Comparison of ENCODE assay signal across 12 mouse cellular contexts in genomic region chr11:100168071-100168470, GRCm38 (mm10). TPM values are rescaled to one million over a fixed set of nuclear protein-coding genes. Genes with fewer than 3 reads are reported as not detected.
DNase-seq lines count a peak whose midpoint lies in the region; ATAC-seq and TF ChIP-seq lines count a peak whose summit lies in the region.
"Had no signal": no experiment of that assay in that cellular context is flagged by ENCODE, and none has a peak within 500 bp of the region (broad histone marks: within the 10 kb centered on the region; RNA-seq: fewer than 3 reads in every experiment).

No protein-coding gene starts in this region.

- peak; percentile 61 for DNase-seq in kidney, postnatal 10 days
- DNase-seq in kidney, adult 2 months, result no peak
- DNase-seq in lung, adult 2 months, result peak; percentile 53
- DNase-seq in urinary bladder, adult 18-20 months (ENCODE audit: low spot score in 2 of 2), result peak; percentile 75 to 88
- no peak for DNase-seq in spleen, adult 18-20 months
- no peak for DNase-seq in MN1 (ENCODE audit: low spot score)

- peaks cover 8% of the 10 kb centered on the region for H3K4me1 ChIP-seq in kidney, adult 2 months (ENCODE audit: control insufficient read depth, insufficient read depth, low read length)
- H3K4me1 ChIP-seq in heart, embryonic 14.5 days (ENCODE audit: control insufficient read depth in 2 of 2, insufficient read depth in 2 of 2, low read length in 2 of 2), result peaks cover 15 to 21% of the 10 kb centered on the region in 2 experiments
- no peaks in the 10 kb centered on the region; the same call in 1 of the 2 replicates for H3K4me1 ChIP-seq in lung, adult 2 months (ENCODE audit: control insufficient read depth, insufficient read depth, low read length)

- no peak overlapping the region for H3K9ac ChIP-seq in heart, embryonic 14.5 days (ENCODE audit: low read length)
- H3K9ac ChIP-seq: hindbrain, embryonic 14.5 days; limb, embryonic 13.5 days had no signal

- ATAC-seq in heart, embryonic 14.5 days (ENCODE audit: insufficient number of reproducible peaks, insufficient read depth, low FRiP score, low read depth), result peak; percentile 44; the same call in 1 of the 2 replicates
- no peak for ATAC-seq in megakaryocyte, adult 5-6 weeks (ENCODE audit: poor library complexity, severe bottlenecking)

- no peak overlapping the region for H3K4me2 ChIP-seq in heart, embryonic 14.5 days (ENCODE audit: low read length)
- H3K4me2 ChIP-seq: hindbrain, embryonic 14.5 days; limb, embryonic 13.5 days had no signal

- no peak for TF ChIP-seq CTCF in kidney, adult 2 months (conservative IDR thresholded peaks at IDR 0.05; ENCODE audit: insufficient read depth, insufficient read length, low read depth, low read length)
- TF ChIP-seq CTCF in lung, adult 2 months (IDR thresholded peaks at IDR 0.05; ENCODE audit: insufficient read depth, low read length), result no peak

- no peak overlapping the region for H3K4me3 ChIP-seq in kidney, adult 2 months (ENCODE audit: insufficient read depth, low read depth, low read length)
- no peak overlapping the region for H3K4me3 ChIP-seq in heart, embryonic 14.5 days (ENCODE audit: control insufficient read depth in 1 of 2, insufficient read depth in 1 of 2, low read depth in 1 of 2, low read length in 2 of 2)
- H3K4me3 ChIP-seq in lung, adult 2 months (replicated peaks; ENCODE audit: extremely low read depth, low read depth, low read length), result no peak overlapping the region
- H3K4me3 ChIP-seq: limb, embryonic 13.5 days had no signal

- WGBS in kidney, adult 2 months, result 65% methylated on average over 8 of the region's 8 CpGs
- WGBS in heart, embryonic 14.5 days, result 61% methylated on average over 8 of the region's 8 CpGs
- 47% methylated on average over 8 of the region's 8 CpGs for WGBS in lung, adult 2 months

- no peaks in the 10 kb centered on the region for H3K9me3 ChIP-seq in heart, embryonic 14.5 days (ENCODE audit: control insufficient read depth, low read length)
- H3K9me3 ChIP-seq: limb, embryonic 13.5 days had no signal

- no peak for TF ChIP-seq POLR2A in kidney, adult 2 months (IDR thresholded peaks at IDR 0.05; ENCODE audit: low read depth, low read length)
- TF ChIP-seq POLR2A in lung, adult 2 months (IDR thresholded peaks at IDR 0.05; ENCODE audit: borderline replicate concordance, extremely low read depth, low read depth, low read length), result no peak

- no peak overlapping the region for H3K27ac ChIP-seq in kidney, adult 2 months (ENCODE audit: insufficient read depth, low read depth, low read length)
- no peak overlapping the region for H3K27ac ChIP-seq in heart, embryonic 14.5 days (replicated peaks in 1 of 2; ENCODE audit: control insufficient read depth in 1 of 2, insufficient read depth in 1 of 2, low read depth in 2 of 2, low read length in 2 of 2)
- H3K27ac ChIP-seq: hindbrain, embryonic 14.5 days; limb, embryonic 13.5 days had no signal

- H3K27me3 ChIP-seq in kidney, adult 2 months (replicated peaks; ENCODE audit: control insufficient read depth, insufficient read depth, low read length), result no peaks in the 10 kb centered on the region
- no peaks in the 10 kb centered on the region for H3K27me3 ChIP-seq in heart, embryonic 14.5 days (ENCODE audit: control insufficient read depth, insufficient read depth, low read length)
- H3K27me3 ChIP-seq: limb, embryonic 13.5 days had no signal

- no peaks in the 10 kb centered on the region for H3K36me3 ChIP-seq in kidney, adult 2 months (ENCODE audit: control insufficient read depth, insufficient read depth, low read length)
- no peaks in the 10 kb centered on the region for H3K36me3 ChIP-seq in heart, embryonic 14.5 days (ENCODE audit: control insufficient read depth, insufficient read depth, low read length)
- H3K36me3 ChIP-seq: limb, embryonic 13.5 days had no signal

RNA-seq across cellular contexts. Expression of gene Krt19, which starts 19.6 kb away (rescaled TPM):
- 13.0 and 20.1 TPM in 2 replicates for polyA plus RNA-seq in kidney, adult 2 months (2012; rRNA removed)
- polyA plus RNA-seq in heart, embryonic 14.5 days (2014; fragmentation: Nextera tagmentation; extraction: Ambion mirVana), result 30.7 and 35.0 TPM in 2 replicates
- 275 and 280 TPM in 2 replicates for polyA plus RNA-seq in lung, adult 2 months (2012; rRNA removed)
- total RNA-seq in megakaryocyte, adult 5-6 weeks (2015), result not detected in 2 replicates
- not detected in 2 replicates for total RNA-seq in megakaryocyte, adult 5-6 weeks (2017)

RNA-seq across cellular contexts. Expression of gene Krt9, which starts 25.0 kb away (rescaled TPM):
- not detected in 2 replicates for polyA plus RNA-seq in kidney, adult 2 months (2012; rRNA removed)
- polyA plus RNA-seq in heart, embryonic 14.5 days (2014; fragmentation: Nextera tagmentation; extraction: Ambion mirVana), result not detected in 2 replicates
- polyA plus RNA-seq in lung, adult 2 months (2012; rRNA removed), result not detected in 2 replicates
- not detected in 2 replicates for total RNA-seq in megakaryocyte, adult 5-6 weeks (2015)
- 0.04 TPM in 1 of 2 replicates, not detected in the other for total RNA-seq in megakaryocyte, adult 5-6 weeks (2017)
- polyA plus RNA-seq: embryonic facial prominence, embryonic 11.5 days; hindbrain, embryonic 14.5 days; limb, embryonic 13.5 days; spleen, adult 2 months had no signal

RNA-seq across cellular contexts. Expression of gene Krt15, which starts 32.3 kb away (rescaled TPM):
- polyA plus RNA-seq in kidney, adult 2 months (2012; rRNA removed), result 3.1 and 3.9 TPM in 2 replicates
- 0.50 TPM in 1 of 2 replicates, not detected in the other for polyA plus RNA-seq in heart, embryonic 14.5 days (2014; fragmentation: Nextera tagmentation; extraction: Ambion mirVana)
- polyA plus RNA-seq in lung, adult 2 months (2012; rRNA removed), result 2.1 and 62.5 TPM in 2 replicates
- total RNA-seq in megakaryocyte, adult 5-6 weeks (2015), result not detected in 2 replicates
- not detected in 2 replicates for total RNA-seq in megakaryocyte, adult 5-6 weeks (2017)
- polyA plus RNA-seq: spleen, adult 2 months had no signal

RNA-seq across cellular contexts. Expression of gene Krt14, which starts 39.3 kb away (rescaled TPM):
- 1.3 and 1.4 TPM in 2 replicates for polyA plus RNA-seq in kidney, adult 2 months (2012; rRNA removed)
- polyA plus RNA-seq in heart, embryonic 14.5 days (2014; fragmentation: Nextera tagmentation; extraction: Ambion mirVana), result 1.5 and 1.9 TPM in 2 replicates
- polyA plus RNA-seq in lung, adult 2 months (2012; rRNA removed), result 0.51 and 51.5 TPM in 2 replicates
- total RNA-seq in megakaryocyte, adult 5-6 weeks (2015), result not detected in 2 replicates
- total RNA-seq in megakaryocyte, adult 5-6 weeks (2017), result not detected in 2 replicates
- polyA plus RNA-seq: spleen, adult 2 months had no signal

RNA-seq across cellular contexts. Expression of gene Krt13, which starts 46.7 kb away (rescaled TPM):
- polyA plus RNA-seq in kidney, adult 2 months (2012; rRNA removed), result not detected in 2 replicates
- polyA plus RNA-seq in heart, embryonic 14.5 days (2014; fragmentation: Nextera tagmentation; extraction: Ambion mirVana), result not detected in 2 replicates
- polyA plus RNA-seq in lung, adult 2 months (2012; rRNA removed), result 0.25 and 1,946 TPM in 2 replicates
- not detected in 2 replicates for total RNA-seq in megakaryocyte, adult 5-6 weeks (2015)
- not detected in 2 replicates for total RNA-seq in megakaryocyte, adult 5-6 weeks (2017)
- polyA plus RNA-seq: embryonic facial prominence, embryonic 11.5 days; hindbrain, embryonic 14.5 days; limb, embryonic 13.5 days had no signal

Comparison
In these comparisons a context has a peak if more than half of its experiments do, and no peak if none do; other contexts are left out.
1. DNase-seq: peak in kidney, postnatal 10 days (single experiment), lung, adult 2 months (single experiment) and urinary bladder, adult 18-20 months (2 of 2); none in kidney, adult 2 months (single experiment), spleen, adult 18-20 months (0 of 2) and MN1 (single experiment).